Mouse (Mus musculus) olfactory bulb, adult 2 months (tissue): ENCODE results near the gene Dusp10.

Experiments used
- CTCF ChIP-seq: fragments of 200-500 bp; IDR thresholded peaks from 2 replicates; pipeline ENCODE4 v1.5.1; 2012; ENCODE audit warnings: low read depth, mild to moderate bottlenecking, low read length, moderate library complexity; ENCODE audit not compliant: insufficient read depth
- POLR2A ChIP-seq: fragments of 200-500 bp; IDR thresholded peaks from 2 replicates; pipeline ENCODE4 v1.6.1; 2012; ENCODE audit warnings: mild to moderate bottlenecking, low read depth, low read length, moderate library complexity; ENCODE audit not compliant: insufficient read depth

GRCm38 (mm10) chr1:183965341-183965740, 47.8 kb upstream of the Dusp10 start:
- TF ChIP-seq CTCF, result no peak
- no peak for TF ChIP-seq POLR2A
